Mouse (Mus musculus) cerebellum, adult 2 months (tissue): ENCODE measurements around the gene H2-Eb2. TPM values are rescaled to one million over a fixed set of nuclear protein-coding genes. Genes with fewer than 3 reads are reported as not detected.

Source experiments
- DNase-seq, 2 experiments: peaks; one replicate each; pipeline ENCODE4 v3.0.0; 2021
- H3K27ac ChIP-seq: fragments of 200-500 bp; 2 replicates; pipeline ENCODE4 v1.5.1; 2012; ENCODE audit warnings: low read length, control low read depth, inconsistent platforms; ENCODE audit not compliant: insufficient read depth
- H3K27me3 ChIP-seq: fragments of 200-500 bp; 2 replicates; pipeline ENCODE4 v1.6.1; 2012; ENCODE audit warnings: inconsistent platforms, mild to moderate bottlenecking, low read length, moderate library complexity; ENCODE audit not compliant: control insufficient read depth, insufficient read depth
- H3K4me1 ChIP-seq: fragments of 200-500 bp; 2 replicates; pipeline ENCODE4 v1.6.1; 2011; ENCODE audit warnings: low read length; ENCODE audit not compliant: control insufficient read depth, insufficient read depth
- H3K4me3 ChIP-seq: fragments of 200-500 bp; replicated peaks from 2 replicates; pipeline ENCODE3; 2011; ENCODE audit warnings: mild to moderate bottlenecking, low read depth, low read length, control low read depth; ENCODE audit not compliant: insufficient read depth
- CTCF ChIP-seq: fragments of 200-500 bp; IDR thresholded peaks from 2 replicates; pipeline ENCODE4 v1.5.1; 2011; ENCODE audit warnings: low read depth, mild to moderate bottlenecking, control low read depth, low read length, moderate library complexity, borderline replicate concordance; ENCODE audit not compliant: insufficient read depth
- POLR2A ChIP-seq: fragments of 200-500 bp; IDR thresholded peaks from 2 replicates; pipeline ENCODE4 v1.6.1; 2011; ENCODE audit warnings: low read length, control low read depth, borderline replicate concordance; ENCODE audit not compliant: insufficient read depth
- WGBS: fragments of 180-500 bp; shearing (Covaris S2); methylation state at CpG from one replicate; pipeline ENCODE4 v1.1.7; 2018; 5-methylcytosine and 5-hydroxymethylcytosine counted together
- polyA plus RNA-seq: library from polyadenylated mRNA; depleted of rRNA; stranded (reverse); fragments of >200 nt; gene quantifications from 2 replicates; pipeline ENCODE4 v1.2.3, GENCODE M21; 2012; rRNA removed

The H2-Eb2 gene
- polyA plus RNA-seq, 1 experiment: 0.08 TPM

DNA sequence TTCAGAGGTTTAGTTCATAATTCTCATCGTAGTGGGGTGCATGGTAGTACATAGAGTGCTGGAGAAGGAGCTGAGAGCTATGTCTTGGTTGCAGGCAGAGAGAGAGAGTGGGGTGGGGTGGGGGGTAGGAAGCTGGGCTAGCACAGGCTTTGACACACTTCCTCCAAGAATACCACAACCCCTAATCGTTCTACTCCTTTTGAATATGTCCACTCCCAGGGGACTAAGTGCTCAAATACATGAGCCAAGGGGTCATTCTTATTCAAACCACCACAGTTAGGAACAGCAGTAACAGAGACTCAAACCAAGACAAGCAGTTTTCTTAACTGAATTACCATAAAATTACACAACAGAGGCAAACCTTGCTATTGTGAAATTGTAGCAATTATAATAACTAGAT lies 61.2 kb downstream of the H2-Eb2 start:
- no peak for DNase-seq
- H3K4me1 ChIP-seq: no peaks in the 10 kb centered on the region; the same call in 1 of the 2 replicates
- H3K4me3 ChIP-seq: no peak overlapping the region
- no peak overlapping the region for H3K27ac ChIP-seq
- TF ChIP-seq POLR2A (no peak), CTCF (no peak)
- WGBS: 47% methylated on average over 2 of the region's 2 CpGs
- no peaks in the 10 kb centered on the region for H3K27me3 ChIP-seq

DNA sequence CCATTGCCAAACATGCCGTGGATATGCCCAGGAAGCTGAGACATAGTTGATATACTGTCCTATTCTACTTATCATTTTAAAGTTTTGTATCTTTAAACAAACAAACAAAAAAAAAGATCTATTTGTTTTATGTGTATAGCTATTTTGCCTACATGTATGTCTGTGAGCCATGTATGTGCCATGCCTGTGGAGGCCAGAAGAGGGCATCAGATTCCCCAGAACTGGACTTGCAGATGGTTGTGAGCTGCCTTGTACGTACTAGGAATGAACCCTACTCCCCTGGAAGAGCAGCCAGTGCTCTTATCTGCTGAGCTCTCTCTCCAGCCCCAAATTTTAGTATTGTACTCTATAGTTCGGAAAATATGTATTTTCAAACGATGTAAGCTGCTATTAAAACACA lies 63.0 kb downstream of the H2-Eb2 start:
- no peaks in the 10 kb centered on the region; the same call in 1 of the 2 replicates for H3K4me1 ChIP-seq
- no peak overlapping the region for H3K4me3 ChIP-seq
- no peak overlapping the region for H3K27ac ChIP-seq
- no peaks in the 10 kb centered on the region for H3K27me3 ChIP-seq
- WGBS: 36% methylated on average over 4 of the region's 4 CpGs
- peak; percentile 15 to 46 for DNase-seq
- TF ChIP-seq POLR2A: no peak
- peak; percentile 81 for TF ChIP-seq CTCF

Other genes with a start within 250 kb of the H2-Eb2 start
- 0.25 and 0.34 TPM in 2 replicates for gene H2-Oa, start 233.3 kb upstream of the H2-Eb2 start, polyA plus RNA-seq
- gene H2-DMa, start 206.1 kb upstream of the H2-Eb2 start, polyA plus RNA-seq: 13.2 and 13.6 TPM in 2 replicates
- 188 and 209 TPM in 2 replicates for gene Brd2, start 203.0 kb upstream of the H2-Eb2 start, polyA plus RNA-seq
- 0.35 and 0.52 TPM in 2 replicates for gene H2-DMb2, start 182.4 kb upstream of the H2-Eb2 start, polyA plus RNA-seq
- gene H2-DMb1, start 172.6 kb upstream of the H2-Eb2 start, polyA plus RNA-seq: 1.8 and 3.0 TPM in 2 replicates
- 2.6 and 2.7 TPM in 2 replicates for gene Tap1, start 138.1 kb upstream of the H2-Eb2 start, polyA plus RNA-seq
- gene Psmb9, start 137.9 kb upstream of the H2-Eb2 start, polyA plus RNA-seq: 2.2 and 2.7 TPM in 2 replicates
- gene Psmb8, start 127.9 kb upstream of the H2-Eb2 start, polyA plus RNA-seq: 5.8 and 7.3 TPM in 2 replicates
- gene Tap2, start 122.1 kb upstream of the H2-Eb2 start, polyA plus RNA-seq: 9.1 and 10.0 TPM in 2 replicates
- gene H2-Ob, start 86.8 kb upstream of the H2-Eb2 start, polyA plus RNA-seq: 0.67 and 0.86 TPM in 2 replicates
- 4.0 TPM in 2 replicates for gene H2-Ab1, start 68.0 kb upstream of the H2-Eb2 start, polyA plus RNA-seq
- gene H2-Aa, start 37.8 kb upstream of the H2-Eb2 start, polyA plus RNA-seq: 3.0 and 3.1 TPM in 2 replicates
- 2.9 and 3.8 TPM in 2 replicates for gene H2-Eb1, start 19.8 kb upstream of the H2-Eb2 start, polyA plus RNA-seq
- not detected in 2 replicates for gene Btnl2, start 29.2 kb downstream of the H2-Eb2 start, polyA plus RNA-seq
- not detected in 2 replicates for gene Btnl1, start 51.5 kb downstream of the H2-Eb2 start, polyA plus RNA-seq
- gene BC051142, start 73.2 kb downstream of the H2-Eb2 start, polyA plus RNA-seq: 5.8 and 6.5 TPM in 2 replicates
- gene Btnl4, start 151.7 kb downstream of the H2-Eb2 start, polyA plus RNA-seq: not detected in 2 replicates
- gene Btnl6, start 191.7 kb downstream of the H2-Eb2 start, polyA plus RNA-seq: not detected in 2 replicates
- gene Notch4, start 238.6 kb downstream of the H2-Eb2 start, polyA plus RNA-seq: 3.8 and 4.3 TPM in 2 replicates